Mouse (Mus musculus) limb, embryonic 14.5 days (tissue): Measurements from ENCODE around the gene Sigmar1. TPM values are rescaled to one million over a fixed set of nuclear protein-coding genes. Genes with fewer than 3 reads are reported as not detected.

Experiments
- ATAC-seq: fragments of 200-750 bp; cut with Nextera tagmentation; 2 replicates; pipeline ENCODE4 v1.8.0; 2017; ENCODE audit warnings: low read depth, moderate number of reproducible peaks, moderate TSS enrichment; ENCODE audit not compliant: low FRiP score
- DNase-seq: peaks from one replicate; pipeline ENCODE4 v3.0.0-alpha.2; 2015; ENCODE audit warnings: low spot score
- H3K27ac ChIP-seq: fragments of 300-500 bp; sonication (generic); replicated peaks from 2 replicates; pipeline ENCODE4 v1.5.1; 2014; ENCODE audit warnings: low read depth, mild to moderate bottlenecking, low read length, moderate library complexity, mixed read lengths
- H3K27me3 ChIP-seq: fragments of 300-500 bp; sonication (generic); 2 replicates; pipeline ENCODE4 v1.6.1; 2014; ENCODE audit warnings: low read length, mixed read lengths; ENCODE audit not compliant: control insufficient read depth, insufficient read depth
- H3K36me3 ChIP-seq: fragments of 300-500 bp; sonication (generic); 2 replicates; pipeline ENCODE4 v1.6.1; 2014; ENCODE audit warnings: mild to moderate bottlenecking, low read length, moderate library complexity, mixed read lengths; ENCODE audit not compliant: control insufficient read depth, insufficient read depth
- H3K4me1 ChIP-seq: fragments of 300-500 bp; sonication (generic); 2 replicates; pipeline ENCODE4 v1.6.1; 2014; ENCODE audit warnings: antibody characterized with exemption, low read length, mixed read lengths; ENCODE audit not compliant: control insufficient read depth, insufficient read depth
- H3K4me2 ChIP-seq: fragments of 300-500 bp; sonication (generic); replicated peaks from 2 replicates; pipeline ENCODE4 v1.6.1; 2014; ENCODE audit warnings: low read depth, mild to moderate bottlenecking, low read length, moderate library complexity; ENCODE audit not compliant: severe bottlenecking
- H3K4me3 ChIP-seq: fragments of 300-500 bp; sonication (generic); replicated peaks from 2 replicates; pipeline ENCODE4 v1.5.1; 2014; ENCODE audit warnings: low read length
- H3K9ac ChIP-seq: fragments of 300-500 bp; sonication (generic); 2 replicates; pipeline ENCODE4 v1.6.1; 2014; ENCODE audit warnings: mild to moderate bottlenecking, low read depth, low read length, moderate library complexity; ENCODE audit not compliant: severe bottlenecking
- H3K9me3 ChIP-seq: fragments of 300-500 bp; sonication (generic); 2 replicates; pipeline ENCODE4 v1.6.1; 2016; ENCODE audit warnings: low read length; ENCODE audit not compliant: control insufficient read depth
- POLR2A ChIP-seq: fragments of 200-500 bp; IDR thresholded peaks from 2 replicates; pipeline ENCODE4 v1.8.0; 2012; ENCODE audit warnings: inconsistent platforms, mild to moderate bottlenecking, moderate library complexity, borderline replicate concordance; ENCODE audit not compliant: insufficient read depth, insufficient read length; ENCODE audit errors: extremely low read depth
- WGBS: fragments of 180-500 bp; shearing (Covaris S2); extraction: QIAGEN DNeasy Blood & Tissue Kit; methylation state at CpG from one replicate; pipeline ENCODE4 v1.1.7; 2014; 5-methylcytosine and 5-hydroxymethylcytosine counted together
- polyA plus RNA-seq, 2 experiments: library from polyadenylated mRNA; depleted of rRNA in 1 of 2; stranded (reverse) in 1 of 2; unstranded in 1 of 2; fragments of >200 nt; fragmentation: Nextera tagmentation in 1 of 2; extraction: Ambion mirVana in 1 of 2; gene quantifications; 2 replicates each; pipeline versions ENCODE4 v1.2.1 to v1.2.3; 2012 to 2014

The Sigmar1 gene
- polyA plus RNA-seq, 2 experiments = 79.2 to 88.9 TPM

DNA sequence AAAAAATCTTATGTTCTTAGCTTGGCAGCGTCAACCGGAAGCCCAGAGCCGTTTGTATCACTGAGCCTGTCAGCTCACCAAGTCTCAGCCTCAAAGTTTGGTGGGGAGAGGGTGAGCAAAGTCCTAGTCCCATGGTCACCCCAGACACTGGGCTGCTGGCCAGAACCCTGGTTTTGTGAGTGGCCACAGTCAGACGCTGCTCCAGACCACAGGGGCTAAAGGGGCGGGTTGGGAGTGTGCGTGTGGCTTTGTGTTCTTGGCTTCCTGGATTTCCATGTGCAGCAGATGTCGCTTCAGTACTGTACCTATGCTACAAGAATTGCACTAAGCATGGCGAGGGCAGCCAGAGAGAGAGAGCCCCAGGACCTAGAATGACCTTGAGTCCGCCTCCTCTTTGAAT is 3.2 kb upstream of the Sigmar1 start:
- Histone ChIP-seq H3K27ac (no peak overlapping the region), H3K9ac (no peak overlapping the region), H3K4me2 (no peak overlapping the region), H3K9me3 (no peaks in the 10 kb centered on the region), H3K27me3 (no peaks in the 10 kb centered on the region), H3K4me3 (no peak overlapping the region), H3K36me3 (peaks cover 16% of the 10 kb centered on the region; the same call in 1 of the 2 replicates), H3K4me1 (peaks cover 30% of the 10 kb centered on the region)
- no peak for TF ChIP-seq POLR2A
- no peak for ATAC-seq
- WGBS = 84% methylated on average over 9 of the region's 9 CpGs
- no peak for DNase-seq

GRCm38 (mm10) chr4:41758701-41759100 is 2.7 kb upstream of the Sigmar1 start:
- peaks cover 30% of the 10 kb centered on the region for H3K4me1 ChIP-seq
- DNase-seq (no peak), ATAC-seq (no peak)
- no peak for TF ChIP-seq POLR2A
- H3K4me3 ChIP-seq = no peak overlapping the region
- no peaks in the 10 kb centered on the region for H3K27me3 ChIP-seq
- H3K9ac ChIP-seq = no peak overlapping the region
- peaks cover 16% of the 10 kb centered on the region; the same call in 1 of the 2 replicates for H3K36me3 ChIP-seq
- no peak overlapping the region for H3K27ac ChIP-seq
- 84% methylated on average over 4 of the region's 4 CpGs for WGBS
- no peaks in the 10 kb centered on the region for H3K9me3 ChIP-seq
- H3K4me2 ChIP-seq = no peak overlapping the region

DNA sequence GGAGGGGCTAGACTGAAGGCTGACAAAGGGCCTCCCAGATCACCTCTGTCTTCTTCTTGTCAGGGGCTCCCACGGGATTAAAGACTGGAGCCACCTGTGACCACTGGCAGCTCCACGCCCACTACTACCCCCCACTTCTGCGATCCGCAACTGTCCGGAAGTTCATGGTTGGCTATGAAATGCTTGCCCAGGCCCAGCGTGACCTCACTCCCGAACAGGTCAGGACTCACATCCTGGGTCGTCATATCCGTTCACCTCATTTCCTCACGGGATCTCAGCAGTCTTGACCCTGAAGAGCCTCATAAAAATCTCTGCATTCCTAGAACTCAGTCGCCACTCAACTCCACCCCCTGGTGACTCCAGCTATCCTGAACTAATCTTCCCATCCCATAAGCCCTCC is 2.1 kb upstream of the Sigmar1 start:
- no peak for DNase-seq
- H3K4me2 ChIP-seq = no peak overlapping the region
- ATAC-seq = no peak
- H3K27me3 ChIP-seq = no peaks in the 10 kb centered on the region
- H3K36me3 ChIP-seq = peaks cover 16% of the 10 kb centered on the region; the same call in 1 of the 2 replicates
- H3K9me3 ChIP-seq = no peaks in the 10 kb centered on the region
- WGBS = 71% methylated on average over 11 of the region's 11 CpGs
- no peak overlapping the region for H3K4me3 ChIP-seq
- H3K4me1 ChIP-seq = peaks cover 30% of the 10 kb centered on the region
- H3K9ac ChIP-seq = no peak overlapping the region
- TF ChIP-seq POLR2A = no peak
- no peak overlapping the region for H3K27ac ChIP-seq

DNA sequence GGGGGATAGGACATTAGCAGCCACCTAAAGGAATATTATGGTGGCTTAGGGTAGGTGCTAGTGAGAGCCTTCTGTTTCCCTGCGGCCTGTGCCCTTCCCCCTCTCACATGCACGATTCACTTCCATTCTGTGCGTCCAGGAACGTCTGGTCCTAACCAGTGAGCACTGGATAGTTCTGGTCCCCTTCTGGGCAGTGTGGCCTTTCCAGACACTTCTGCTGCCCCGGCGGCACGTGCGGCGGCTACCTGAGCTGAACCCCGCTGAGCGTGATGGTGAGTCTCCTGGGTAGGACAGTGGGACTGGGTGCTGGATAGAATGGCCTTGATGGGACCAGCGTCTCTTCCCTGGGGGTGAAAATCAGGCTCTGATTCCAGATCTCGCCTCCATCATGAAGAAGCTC is 1.4 kb upstream of the Sigmar1 start:
- 92% methylated on average over 13 of the region's 13 CpGs for WGBS
- peaks cover 16% of the 10 kb centered on the region; the same call in 1 of the 2 replicates for H3K36me3 ChIP-seq
- H3K9me3 ChIP-seq = no peaks in the 10 kb centered on the region
- ATAC-seq = no peak
- H3K9ac ChIP-seq = no peak overlapping the region
- no peak for DNase-seq
- H3K4me2 ChIP-seq = no peak overlapping the region
- H3K27me3 ChIP-seq = no peaks in the 10 kb centered on the region
- no peak overlapping the region for H3K4me3 ChIP-seq
- H3K4me1 ChIP-seq = peaks cover 30% of the 10 kb centered on the region
- no peak overlapping the region for H3K27ac ChIP-seq
- no peak for TF ChIP-seq POLR2A

DNA sequence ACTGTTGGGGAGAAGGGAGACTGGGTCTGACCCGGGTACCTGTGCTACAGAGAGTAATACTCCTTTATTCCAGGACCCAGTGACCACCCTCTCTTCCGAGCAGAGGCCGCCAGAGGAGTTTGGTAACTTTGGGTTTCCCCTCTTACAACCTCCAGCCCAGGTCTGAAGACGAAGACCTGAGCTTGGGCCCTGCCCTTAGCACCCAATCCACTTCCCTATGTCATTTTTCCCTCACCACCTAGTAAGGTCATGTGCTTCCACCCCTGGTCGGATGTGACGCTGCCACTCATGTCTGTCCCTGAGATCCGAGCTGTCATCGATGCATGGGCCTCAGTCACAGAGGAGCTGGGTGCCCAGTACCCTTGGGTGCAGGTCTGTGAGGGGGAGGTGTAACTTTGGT is 483 bp upstream of the Sigmar1 start:
- H3K4me3 ChIP-seq = peak overlapping the region; percentile 72
- H3K27ac ChIP-seq = peak overlapping the region; percentile 76; the same call in 1 of the 2 replicates
- DNase-seq = no peak
- no peaks in the 10 kb centered on the region for H3K9me3 ChIP-seq
- WGBS = 79% methylated on average over 8 of the region's 8 CpGs
- peak overlapping the region; percentile 79 for H3K9ac ChIP-seq
- peaks cover 16% of the 10 kb centered on the region; the same call in 1 of the 2 replicates for H3K36me3 ChIP-seq
- ATAC-seq = no peak
- no peak for TF ChIP-seq POLR2A
- H3K4me2 ChIP-seq = peak overlapping the region; percentile 81
- H3K27me3 ChIP-seq = no peaks in the 10 kb centered on the region
- peaks cover 23% of the 10 kb centered on the region for H3K4me1 ChIP-seq
